Mouse (Mus musculus) CD8-positive naive resting alpha-beta T cell, adult 2 months (primary cell): ENCODE measurements around the gene Smpd4.

ENCODE experiments used
- DNase-seq, 2 experiments: peaks; one replicate each; pipeline ENCODE4 v3.0.0; 2022; ENCODE audit warnings: low read depth in 2 of 2, low spot score in 2 of 2

The Smpd4 gene

DNA sequence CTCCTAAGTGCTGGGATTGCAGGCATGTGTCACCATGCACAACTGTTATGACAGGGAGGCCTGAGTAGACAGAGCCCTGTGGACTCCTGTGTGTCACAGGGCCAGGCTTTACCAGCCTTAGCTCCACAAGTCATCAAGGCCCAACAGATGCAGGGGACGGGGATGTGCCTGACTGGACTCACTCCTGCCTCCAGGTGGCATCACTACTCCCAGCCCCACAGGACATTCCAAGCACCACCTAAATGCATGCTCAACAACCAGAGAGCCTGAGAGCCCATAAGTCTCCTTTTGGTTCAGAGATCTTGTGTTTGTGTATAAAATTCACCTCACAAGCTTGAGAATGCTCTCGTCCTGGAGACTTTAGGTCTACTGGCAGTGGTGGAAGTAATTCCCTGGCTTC lies 18.5 kb downstream of the Smpd4 start:
- DNase-seq, result no peak

- DNase-seq, result no peak
Measured at GRCm38 (mm10) chr16:17638036-17638628, 19.0 kb downstream of the Smpd4 start.

GRCm38 (mm10) chr16:17639081-17639480 lies 19.9 kb downstream of the Smpd4 start:
- DNase-seq, result no peak

- no peak for DNase-seq
Measured at GRCm38 (mm10) chr16:17639951-17640350, 20.8 kb downstream of the Smpd4 start.

GRCm38 (mm10) chr16:17640706-17641105 lies 21.6 kb downstream of the Smpd4 start:
- no peak for DNase-seq

DNA sequence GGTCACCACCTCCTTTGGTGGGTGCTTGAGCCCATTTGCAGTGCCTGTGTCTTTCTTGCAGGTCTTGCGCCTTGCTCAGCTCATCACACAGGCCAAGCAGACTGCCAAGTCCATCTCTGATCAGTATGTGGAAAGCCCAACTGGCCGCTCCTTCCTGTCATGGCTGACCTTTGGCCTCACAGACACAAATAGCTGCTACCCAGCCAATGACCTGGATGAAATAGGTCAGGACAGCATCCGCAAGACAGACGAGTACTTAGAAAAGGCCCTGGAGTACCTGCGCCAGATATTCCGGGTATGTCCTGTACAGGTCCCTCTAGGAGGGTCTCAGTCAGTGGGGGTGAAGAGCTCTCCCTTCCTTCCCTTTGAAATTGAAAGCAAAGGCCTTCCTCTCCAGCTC lies 22.1 kb downstream of the Smpd4 start:
- no peak for DNase-seq

DNA sequence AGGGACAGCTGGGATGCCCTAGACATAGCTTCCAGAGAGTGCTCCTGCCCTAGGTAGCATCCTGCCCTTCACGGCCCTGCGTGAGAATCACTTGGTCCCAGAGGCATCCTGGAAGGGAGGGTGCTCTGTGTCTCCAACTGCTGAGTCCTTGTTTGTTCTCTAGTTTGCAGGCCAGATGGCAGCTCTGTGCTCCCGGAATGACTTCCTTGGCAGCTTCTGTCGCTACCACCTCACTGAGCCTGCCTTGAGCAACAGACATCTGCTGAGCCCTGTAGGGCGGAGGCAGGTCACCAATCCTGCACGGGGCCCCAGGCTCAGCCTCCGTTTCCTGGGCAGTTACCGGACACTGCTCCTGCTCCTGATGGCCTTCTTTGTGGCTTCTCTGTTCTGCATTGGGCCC lies 23.2 kb downstream of the Smpd4 start:
- DNase-seq, result no peak

- no peak for DNase-seq
Measured at GRCm38 (mm10) chr16:17643437-17643990, 24.4 kb downstream of the Smpd4 start.

DNA sequence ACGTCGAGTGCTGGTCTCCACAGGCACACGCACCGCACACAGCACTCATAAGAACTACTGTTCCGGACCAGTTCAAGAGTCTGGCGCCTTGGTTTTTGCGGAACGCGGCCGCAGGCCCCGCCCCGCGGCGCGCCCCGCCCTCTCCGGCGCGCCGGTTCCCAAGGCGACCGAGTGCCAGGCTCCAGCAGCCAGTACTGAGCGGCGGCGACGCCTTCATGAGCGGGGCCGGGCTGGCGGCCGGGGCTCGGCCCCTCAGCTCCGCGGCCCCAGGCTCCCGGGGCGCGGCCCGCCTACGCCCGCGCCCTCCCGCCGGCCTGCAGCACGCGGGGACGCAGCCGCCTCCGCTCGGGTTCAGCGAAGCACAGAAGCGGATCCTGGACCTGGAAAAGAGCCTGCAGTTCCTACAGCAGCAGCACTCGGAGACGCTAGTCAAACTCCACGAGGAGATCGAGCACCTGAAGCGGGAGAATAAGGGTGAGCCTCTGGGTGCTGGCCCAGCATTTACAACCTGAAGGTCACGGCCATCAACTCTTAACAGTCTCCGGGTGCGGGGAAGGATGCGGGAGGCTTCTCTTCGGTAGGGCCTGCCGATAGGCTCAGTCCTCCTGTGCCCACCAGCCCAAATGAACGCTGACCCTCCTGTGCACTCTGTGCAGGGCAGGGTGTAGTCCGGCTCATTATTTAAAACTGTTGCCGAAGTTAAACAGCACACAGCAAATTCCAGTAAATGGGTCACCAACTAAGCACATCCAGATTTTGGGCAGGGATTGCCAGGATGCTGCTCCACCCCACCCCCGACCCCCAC lies 27.4 kb downstream of the Smpd4 start, which contains the start of gene Ccdc74a:
Ccdc74a (plus strand) TSS at position 161 of the 805 bp plus-strand sequence.
- peak; percentile 28 to 56 for DNase-seq

DNA sequence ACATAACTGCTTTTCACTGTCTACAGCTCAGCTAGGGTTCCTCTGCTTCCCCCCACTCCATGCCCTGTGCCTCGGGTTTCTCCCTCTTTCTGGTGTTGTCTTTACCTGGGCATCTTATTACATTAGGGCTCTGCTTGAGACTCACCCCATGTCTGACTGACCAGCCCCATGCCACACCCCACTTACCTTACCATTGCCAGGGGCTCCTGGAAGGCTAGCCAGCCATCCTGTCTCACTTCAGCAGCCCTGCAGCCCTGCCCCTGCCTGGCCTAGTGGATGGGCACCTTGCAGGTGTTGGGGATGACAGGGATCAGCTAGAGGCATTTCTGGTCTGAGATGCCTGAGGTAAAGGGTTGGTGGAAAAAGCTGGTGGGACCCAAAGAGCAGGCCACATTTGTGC lies 28.0 kb downstream of the Smpd4 start:
- no peak for DNase-seq

GRCm38 (mm10) chr16:17647566-17648340 lies 28.6 kb downstream of the Smpd4 start:
- DNase-seq, result no peak

DNA sequence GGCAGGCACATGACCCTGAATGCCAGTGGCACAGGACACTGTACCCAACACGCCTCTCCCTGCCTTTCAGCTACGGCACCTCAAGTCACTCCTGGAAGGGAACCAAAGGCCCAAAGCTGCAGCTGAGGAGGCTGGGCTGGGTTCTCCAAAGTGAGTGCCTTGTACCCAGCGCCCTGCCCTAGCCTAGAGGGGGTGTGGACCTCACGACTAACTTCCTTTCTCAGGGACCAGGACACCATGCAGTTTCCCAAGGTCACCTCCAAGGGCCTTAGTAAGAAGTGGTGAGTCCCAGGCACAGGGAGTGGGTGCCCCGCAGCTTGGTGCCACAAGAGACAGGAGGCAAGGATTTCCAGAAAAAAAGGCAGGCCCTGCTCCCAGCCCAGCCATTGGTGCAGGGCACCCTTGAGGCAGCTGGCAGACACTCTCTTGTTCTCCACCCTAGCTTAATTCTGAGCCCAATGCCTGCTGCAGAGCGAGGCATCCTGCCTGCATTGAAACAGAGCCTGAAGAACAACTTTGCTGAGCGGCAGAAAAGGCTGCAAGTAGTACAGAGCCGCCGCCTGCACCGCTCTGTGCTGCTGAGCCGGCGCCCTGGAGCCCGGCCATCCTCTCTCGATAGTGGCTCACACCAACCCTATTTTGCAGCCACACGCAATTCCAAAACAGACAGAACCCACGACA lies 30.9 kb downstream of the Smpd4 start:
- no peak for DNase-seq

- DNase-seq, result no peak
Measured at GRCm38 (mm10) chr16:17650711-17651110, 31.6 kb downstream of the Smpd4 start.

DNA sequence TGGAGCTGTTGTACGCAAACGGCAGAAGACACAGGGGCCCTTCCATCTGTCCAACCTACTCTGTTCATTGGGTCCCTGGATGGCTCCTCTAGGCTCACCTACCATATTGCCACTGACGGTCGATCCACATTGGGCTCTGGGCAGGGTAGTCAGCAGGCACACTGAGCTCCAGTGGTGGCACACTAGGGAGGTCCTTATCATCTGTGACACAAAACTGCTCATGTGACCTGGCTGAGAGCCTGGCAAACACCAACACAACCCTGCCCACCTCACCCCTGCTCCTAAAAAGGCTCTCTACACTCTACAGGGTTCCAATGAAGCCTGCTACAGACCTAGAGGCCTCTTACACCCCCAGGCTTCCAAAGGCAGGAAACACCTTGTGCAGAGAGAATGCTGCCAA lies 33.5 kb downstream of the Smpd4 start:
- DNase-seq, result no peak

GRCm38 (mm10) chr16:17653601-17654000 lies 34.4 kb downstream of the Smpd4 start:
- no peak for DNase-seq

DNA sequence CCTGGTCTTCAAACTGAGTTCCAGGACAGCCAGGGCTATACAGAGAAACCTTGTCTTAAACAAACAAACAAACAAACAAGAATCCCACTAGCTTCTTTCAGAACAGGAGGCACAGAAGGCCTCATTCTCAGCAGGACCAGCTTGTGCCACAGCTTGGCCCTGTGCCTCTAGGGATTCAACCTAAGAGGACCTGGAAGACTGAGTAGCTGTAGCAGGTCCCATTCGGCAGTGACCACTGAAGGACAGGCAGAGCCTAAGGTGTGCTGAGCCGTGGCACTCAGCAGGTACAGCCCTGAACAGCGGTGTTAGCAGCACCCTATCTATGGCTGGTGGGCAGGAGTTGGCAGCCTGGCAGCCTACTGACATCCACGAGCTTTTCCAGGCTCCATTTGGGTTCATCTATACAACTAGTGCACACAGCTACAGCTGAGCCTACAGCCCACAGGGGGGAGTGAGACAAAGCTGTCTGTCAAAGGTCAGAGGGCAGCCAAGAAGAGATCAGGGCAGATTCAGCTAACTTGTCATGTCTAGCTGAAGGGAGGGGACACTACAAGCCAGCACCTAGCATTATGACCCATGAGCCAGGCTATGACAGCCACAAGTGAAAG lies 35.1 kb downstream of the Smpd4 start:
- DNase-seq, result no peak

- DNase-seq, result no peak
Measured at GRCm38 (mm10) chr16:17656212-17656871, 37.2 kb downstream of the Smpd4 start.

DNA sequence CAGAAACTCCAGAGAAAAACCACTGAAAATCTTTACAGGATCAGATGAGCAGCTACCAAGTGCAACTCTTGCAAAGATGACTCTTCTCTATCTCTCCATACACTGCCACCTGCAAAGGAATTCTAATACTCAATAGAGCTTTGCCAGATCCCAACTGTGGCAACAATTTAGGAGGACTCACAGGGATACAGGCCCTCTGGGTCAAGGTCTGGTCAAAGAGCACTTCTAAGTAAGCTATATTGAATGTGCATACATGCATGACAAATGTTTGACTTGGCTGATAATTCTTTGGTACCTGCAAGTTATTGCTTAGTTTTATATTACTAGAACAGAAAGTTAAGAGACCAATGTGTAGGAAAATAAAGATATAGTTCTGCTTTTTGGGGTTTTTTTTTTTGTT lies 46.4 kb downstream of the Smpd4 start:
- DNase-seq, result no peak

- DNase-seq, result no peak
Measured at GRCm38 (mm10) chr16:17669886-17670285, 50.7 kb downstream of the Smpd4 start.
